Mouse (Mus musculus): ENCODE results near the gene Syt1. TPM values are rescaled to one million over a fixed set of nuclear protein-coding genes. Genes with fewer than 3 reads are reported as not detected.

Syt1 gene
- polyA plus RNA-seq, 1 experiment = 0.58 TPM

GRCm38 (mm10) chr10:108652066-108652465, 358.7 kb downstream of the Syt1 start:
- no peak for DNase-seq (ENCODE audit: low spot score)

GRCm38 (mm10) chr10:108649174-108649573, 361.6 kb downstream of the Syt1 start:
- DNase-seq (ENCODE audit: low spot score) = no peak

GRCm38 (mm10) chr10:108643915-108644314, 366.9 kb downstream of the Syt1 start:
- DNase-seq (ENCODE audit: low spot score) = no peak

- DNase-seq (ENCODE audit: low spot score) = no peak
Measured at GRCm38 (mm10) chr10:108638095-108638494, 372.7 kb downstream of the Syt1 start.

- DNase-seq (ENCODE audit: low spot score) = no peak
Measured at GRCm38 (mm10) chr10:108636086-108636485, 374.7 kb downstream of the Syt1 start.

- DNase-seq (ENCODE audit: low spot score) = no peak
Measured at GRCm38 (mm10) chr10:108635616-108636015, 375.2 kb downstream of the Syt1 start.

GRCm38 (mm10) chr10:108630841-108631240, 379.9 kb downstream of the Syt1 start:
- DNase-seq (ENCODE audit: low spot score) = no peak

GRCm38 (mm10) chr10:108626404-108626803, 384.4 kb downstream of the Syt1 start:
- no peak for DNase-seq (ENCODE audit: low spot score)

GRCm38 (mm10) chr10:108623002-108623401, 387.8 kb downstream of the Syt1 start:
- DNase-seq (ENCODE audit: low spot score) = no peak

GRCm38 (mm10) chr10:108619861-108620260, 390.9 kb downstream of the Syt1 start:
- DNase-seq (ENCODE audit: low spot score) = no peak

GRCm38 (mm10) chr10:108619217-108619616, 391.6 kb downstream of the Syt1 start:
- no peak for DNase-seq (ENCODE audit: low spot score)

- DNase-seq (ENCODE audit: low spot score) = no peak
Measured at GRCm38 (mm10) chr10:108610057-108610644, 400.6 kb downstream of the Syt1 start.

- DNase-seq (ENCODE audit: low spot score) = no peak
Measured at GRCm38 (mm10) chr10:108601672-108602412, 408.9 kb downstream of the Syt1 start.

- no peak for DNase-seq (ENCODE audit: low spot score)
Measured at GRCm38 (mm10) chr10:108600693-108601092, 410.1 kb downstream of the Syt1 start.

- no peak for DNase-seq (ENCODE audit: low spot score)
Measured at GRCm38 (mm10) chr10:108597385-108597784, 413.4 kb downstream of the Syt1 start.

- no peak for DNase-seq (ENCODE audit: low spot score)
Measured at GRCm38 (mm10) chr10:108596162-108596927, 414.4 kb downstream of the Syt1 start.

- no peak for DNase-seq (ENCODE audit: low spot score)
Measured at GRCm38 (mm10) chr10:108589355-108589754, 421.4 kb downstream of the Syt1 start.

- no peak for DNase-seq (ENCODE audit: low spot score)
Measured at GRCm38 (mm10) chr10:108588924-108589323, 421.9 kb downstream of the Syt1 start.

GRCm38 (mm10) chr10:108583694-108584093, 427.1 kb downstream of the Syt1 start:
- no peak for DNase-seq (ENCODE audit: low spot score)

- no peak for DNase-seq (ENCODE audit: low spot score)
Measured at GRCm38 (mm10) chr10:108582397-108582730, 428.4 kb downstream of the Syt1 start.

GRCm38 (mm10) chr10:108581555-108582396, 429.0 kb downstream of the Syt1 start:
- DNase-seq (ENCODE audit: low spot score) = no peak
